Mouse (Mus musculus) spleen, adult 10 weeks (tissue): ENCODE data around the gene Ntrk2. TPM values are rescaled to one million over a fixed set of nuclear protein-coding genes. Genes with fewer than 3 reads are reported as not detected.

ENCODE experiments used
- polyA plus RNA-seq: library from polyadenylated mRNA; stranded (reverse); fragments of 350-450 nt; fragmentation: Illumina TruSeq; extraction: RNeasy Lipid Tissue Mini Kit (QIAGEN cat#74804); gene quantifications from one replicate; pipeline ENCODE4 v1.2.3, GENCODE M21; 2015; ENCODE audit warnings: low replicate concordance; ENCODE audit not compliant: insufficient read depth

The Ntrk2 gene
- polyA plus RNA-seq: 1.3 TPM

GRCm38 (mm10) chr13:58806397-58806892 lies at the start of gene Ntrk2:
Gene Ntrk2, plus strand, starts transcription at chr13:58806569.

Other genes with a start within 250 kb of the Ntrk2 start
- 0.10 TPM for gene Slc28a3, start 195.7 kb upstream of the Ntrk2 start, polyA plus RNA-seq